Mouse (Mus musculus) heart, embryonic 15.5 days (tissue): ENCODE data around the gene Parl. TPM values are rescaled to one million over a fixed set of nuclear protein-coding genes. Genes with fewer than 3 reads are reported as not detected.
A peak's percentile ranks its signal among the peaks of the same experiment; 100 is the strongest.

Source experiments
- ATAC-seq: fragments of 200-750 bp; cut with Nextera tagmentation; replicated peaks from 2 replicates; pipeline ENCODE4 v1.8.0; 2017; ENCODE audit warnings: low read depth, moderate TSS enrichment; ENCODE audit not compliant: insufficient number of reproducible peaks, insufficient read depth, low FRiP score
- H3K27ac ChIP-seq: fragments of 300-500 bp; sonication (generic); 2 replicates; pipeline ENCODE4 v1.5.1; 2015; ENCODE audit warnings: mild to moderate bottlenecking, inconsistent platforms
- H3K27me3 ChIP-seq: fragments of 300-500 bp; sonication (generic); 2 replicates; pipeline ENCODE4 v1.6.1; 2015; ENCODE audit warnings: inconsistent platforms
- H3K36me3 ChIP-seq: fragments of 300-500 bp; sonication (generic); 2 replicates; pipeline ENCODE4 v1.6.1; 2015; ENCODE audit warnings: mild to moderate bottlenecking, inconsistent platforms
- H3K4me1 ChIP-seq: fragments of 300-500 bp; sonication (generic); replicated peaks from 2 replicates; pipeline ENCODE4 v1.6.1; 2015; ENCODE audit warnings: inconsistent platforms
- H3K4me2 ChIP-seq: fragments of 300-500 bp; sonication (generic); 2 replicates; pipeline ENCODE4 v1.6.1; 2015; ENCODE audit warnings: inconsistent platforms, mild to moderate bottlenecking, moderate library complexity
- H3K4me3 ChIP-seq: fragments of 300-500 bp; sonication (generic); 2 replicates; pipeline ENCODE4 v1.5.1; 2015; ENCODE audit warnings: mild to moderate bottlenecking, inconsistent platforms
- H3K9ac ChIP-seq: fragments of 300-500 bp; sonication (generic); 2 replicates; pipeline ENCODE4 v1.6.1; 2015; ENCODE audit warnings: mild to moderate bottlenecking, inconsistent platforms
- H3K9me3 ChIP-seq: fragments of 300-500 bp; sonication (generic); replicated peaks from 2 replicates; pipeline ENCODE4 v1.6.1; 2016; ENCODE audit warnings: inconsistent platforms
- WGBS: fragments of 180-500 bp; shearing (Covaris S2); methylation state at CpG from one replicate; pipeline ENCODE4 v1.1.7; 2015; ENCODE audit warnings: mixed read lengths; 5-methylcytosine and 5-hydroxymethylcytosine counted together
- polyA plus RNA-seq: library from polyadenylated mRNA; unstranded; fragments of >200 nt; fragmentation: Nextera tagmentation; extraction: Ambion mirVana; gene quantifications from 2 replicates; pipeline ENCODE4 v1.2.1, GENCODE M21; 2015

The Parl gene
- polyA plus RNA-seq = 63.5 and 64.1 TPM in 2 replicates

GRCm38 (mm10) chr16:20301770-20302649 is at the start of gene Parl:
TSS of gene Parl (minus strand) at chr16:20302387.
- peak within 1 kb of the TSS; percentile 65 for H3K4me2 ChIP-seq
- peak within 1 kb of the TSS; percentile 89 for H3K4me3 ChIP-seq
- H3K27me3 ChIP-seq = no peaks in the 10 kb centered on the region
- peaks cover 4% of the 10 kb centered on the region; the same call in 1 of the 2 replicates for H3K36me3 ChIP-seq
- peak; percentile 85 for ATAC-seq
- WGBS = 0% methylated on average over 52 of the region's 52 CpGs
- H3K9ac ChIP-seq = peak within 1 kb of the TSS; percentile 81
- H3K27ac ChIP-seq = peak within 1 kb of the TSS; percentile 80
- peaks cover 14% of the 10 kb centered on the region for H3K4me1 ChIP-seq
- no peaks in the 10 kb centered on the region for H3K9me3 ChIP-seq

DNA sequence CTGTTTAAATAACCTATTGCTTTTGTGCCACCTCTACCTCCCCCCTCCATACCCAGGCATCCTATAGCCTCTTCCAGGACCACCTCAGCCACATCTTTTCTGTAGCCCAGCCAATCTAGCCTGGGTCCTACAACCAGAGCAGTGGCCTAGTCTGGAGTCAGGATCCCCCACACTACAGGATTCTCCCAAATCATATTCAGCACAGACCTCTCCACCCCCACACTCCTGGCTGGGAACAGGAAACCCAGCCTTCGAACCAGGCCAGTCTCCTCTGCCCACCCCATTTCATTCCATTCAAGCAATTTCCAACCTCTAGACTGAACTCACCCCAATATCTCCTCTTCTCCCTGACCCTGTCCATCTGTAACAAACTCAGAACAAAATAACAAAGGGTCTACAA is 43.3 kb upstream of the Parl start:
- H3K27me3 ChIP-seq = no peaks in the 10 kb centered on the region
- no peak overlapping the region for H3K9ac ChIP-seq
- no peak overlapping the region for H3K4me3 ChIP-seq
- H3K4me1 ChIP-seq = no peaks in the 10 kb centered on the region
- WGBS = 61% methylated on average over 1 of the region's 1 CpGs
- ATAC-seq = no peak
- no peaks in the 10 kb centered on the region for H3K9me3 ChIP-seq
- H3K27ac ChIP-seq = no peak overlapping the region
- H3K4me2 ChIP-seq = no peak overlapping the region
- H3K36me3 ChIP-seq = peaks cover 52% of the 10 kb centered on the region

- ATAC-seq = no peak
- no peak overlapping the region for H3K9ac ChIP-seq
- no peaks in the 10 kb centered on the region for H3K4me1 ChIP-seq
- no peak overlapping the region for H3K27ac ChIP-seq
- H3K9me3 ChIP-seq = no peaks in the 10 kb centered on the region
- H3K4me2 ChIP-seq = no peak overlapping the region
- no peak overlapping the region for H3K4me3 ChIP-seq
- H3K36me3 ChIP-seq = peaks cover 64% of the 10 kb centered on the region
- no peaks in the 10 kb centered on the region for H3K27me3 ChIP-seq
- WGBS = 81% methylated on average over 3 of the region's 3 CpGs
Observed at GRCm38 (mm10) chr16:20338616-20339015, 36.4 kb upstream of the Parl start.

DNA sequence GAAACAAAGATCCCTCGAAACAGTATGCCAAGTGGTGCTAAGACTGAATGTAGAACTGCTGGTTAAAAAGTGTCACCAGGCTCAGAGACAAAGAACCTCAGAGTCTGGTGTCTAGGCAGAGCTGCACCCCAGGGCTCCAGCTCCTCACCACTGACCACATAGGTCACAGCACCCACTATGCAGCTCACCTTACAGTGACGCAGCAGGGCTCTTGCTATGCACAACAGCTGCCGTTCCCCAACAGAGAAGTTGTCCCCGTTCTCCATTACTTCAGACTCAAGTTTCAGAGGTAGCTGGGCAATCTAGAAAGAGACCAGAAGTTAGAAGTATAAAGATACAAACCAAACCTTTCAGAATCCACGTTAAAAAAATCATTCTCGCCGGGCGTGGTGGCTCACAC is 32.7 kb upstream of the Parl start:
- no peak overlapping the region for H3K4me2 ChIP-seq
- no peaks in the 10 kb centered on the region for H3K9me3 ChIP-seq
- no peak for ATAC-seq
- H3K4me3 ChIP-seq = no peak overlapping the region
- 92% methylated on average over 8 of the region's 8 CpGs for WGBS
- H3K27me3 ChIP-seq = no peaks in the 10 kb centered on the region
- no peak overlapping the region for H3K9ac ChIP-seq
- no peaks in the 10 kb centered on the region for H3K4me1 ChIP-seq
- H3K27ac ChIP-seq = no peak overlapping the region
- H3K36me3 ChIP-seq = peaks cover 61% of the 10 kb centered on the region

- ATAC-seq = no peak
- H3K4me3 ChIP-seq = no peak overlapping the region
- no peaks in the 10 kb centered on the region for H3K9me3 ChIP-seq
- H3K4me2 ChIP-seq = no peak overlapping the region
- H3K36me3 ChIP-seq = peaks cover 19% of the 10 kb centered on the region
- no peak overlapping the region for H3K9ac ChIP-seq
- H3K4me1 ChIP-seq = no peaks in the 10 kb centered on the region
- no peak overlapping the region for H3K27ac ChIP-seq
- no peaks in the 10 kb centered on the region for H3K27me3 ChIP-seq
- 80% methylated on average over 5 of the region's 5 CpGs for WGBS
Observed at GRCm38 (mm10) chr16:20328306-20328705, 26.1 kb upstream of the Parl start.

- no peaks in the 10 kb centered on the region for H3K36me3 ChIP-seq
- 0 out of 2 replicates have a peak within 1 kb of the TSS, but pooled peaks have one; percentile 31 for H3K27ac ChIP-seq
- ATAC-seq = no peak
- no peak within 1 kb of the TSS for H3K9ac ChIP-seq
- no peaks in the 10 kb centered on the region for H3K4me1 ChIP-seq
- no peak within 1 kb of the TSS for H3K4me3 ChIP-seq
- H3K27me3 ChIP-seq = no peaks in the 10 kb centered on the region
- no peaks in the 10 kb centered on the region for H3K9me3 ChIP-seq
- no peak within 1 kb of the TSS for H3K4me2 ChIP-seq
- 64% methylated on average over 5 of the region's 5 CpGs for WGBS
Observed at GRCm38 (mm10) chr16:20325286-20325685, 23.1 kb upstream of the Parl start, which contains the start of gene Cyp2ab1. TSS of gene Cyp2ab1 (minus strand) at chr16:20325404.

DNA sequence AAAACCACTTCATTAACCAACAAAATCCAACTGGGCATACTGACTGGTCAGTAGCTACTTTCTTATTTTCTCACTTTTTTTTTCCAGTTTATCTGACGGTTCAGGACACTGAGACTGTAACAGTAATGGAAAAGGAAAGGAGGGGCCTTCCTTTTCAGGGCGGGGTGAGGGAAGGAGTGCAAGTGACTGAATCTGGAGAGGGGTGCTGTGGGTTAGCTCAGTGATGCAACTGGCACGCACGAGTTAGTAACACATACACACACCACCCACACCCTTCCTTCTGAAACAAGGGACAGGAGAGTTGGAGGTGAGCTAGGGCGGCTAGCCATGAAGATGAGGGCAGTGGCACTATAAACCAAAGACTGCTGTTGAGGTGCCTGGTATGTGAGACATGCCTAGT is 21.7 kb upstream of the Parl start:
- ATAC-seq = peak; percentile 47; the same call in 1 of the 2 replicates
- Histone ChIP-seq H3K27ac (peak overlapping the region; percentile 31; the same call in 1 of the 2 replicates), H3K9me3 (no peaks in the 10 kb centered on the region), H3K4me1 (no peaks in the 10 kb centered on the region), H3K4me2 (no peak overlapping the region; the same call in 1 of the 2 replicates), H3K9ac (no peak overlapping the region), H3K36me3 (no peaks in the 10 kb centered on the region), H3K27me3 (no peaks in the 10 kb centered on the region), H3K4me3 (no peak overlapping the region)
- 63% methylated on average over 5 of the region's 5 CpGs for WGBS

- no peaks in the 10 kb centered on the region for H3K27me3 ChIP-seq
- H3K4me2 ChIP-seq = no peak overlapping the region
- no peak for ATAC-seq
- WGBS = 74% methylated on average over 4 of the region's 4 CpGs
- no peaks in the 10 kb centered on the region for H3K9me3 ChIP-seq
- no peaks in the 10 kb centered on the region for H3K4me1 ChIP-seq
- no peak overlapping the region for H3K4me3 ChIP-seq
- no peak overlapping the region for H3K9ac ChIP-seq
- H3K36me3 ChIP-seq = no peaks in the 10 kb centered on the region
- H3K27ac ChIP-seq = no peak overlapping the region
Observed at GRCm38 (mm10) chr16:20322274-20322673, 20.1 kb upstream of the Parl start.

DNA sequence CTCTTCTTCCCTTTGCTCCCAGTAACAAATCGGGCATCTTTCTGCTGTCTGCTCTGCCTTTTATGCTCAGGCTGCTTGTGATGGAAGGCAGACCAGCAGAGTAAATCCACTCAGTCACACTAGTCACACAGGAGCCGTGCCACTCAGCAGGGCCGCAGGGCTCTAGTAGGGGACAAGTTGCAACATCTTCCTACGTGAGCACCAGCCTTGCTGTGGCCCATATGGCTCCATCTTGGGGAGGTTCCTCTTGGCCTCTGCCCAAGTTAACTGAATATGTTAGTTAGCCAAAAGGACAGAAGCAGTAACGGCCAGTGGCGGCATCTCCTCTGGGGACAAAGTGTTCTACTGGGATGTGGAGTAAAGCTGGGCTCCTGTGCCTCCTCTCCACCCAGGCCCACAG is 14.6 kb upstream of the Parl start:
- Histone ChIP-seq H3K9ac (no peak overlapping the region), H3K27ac (no peak overlapping the region), H3K27me3 (no peaks in the 10 kb centered on the region), H3K4me2 (no peak overlapping the region), H3K4me1 (no peaks in the 10 kb centered on the region), H3K4me3 (no peak overlapping the region), H3K9me3 (no peaks in the 10 kb centered on the region), H3K36me3 (no peaks in the 10 kb centered on the region)
- 73% methylated on average over 6 of the region's 6 CpGs for WGBS
- ATAC-seq = no peak

DNA sequence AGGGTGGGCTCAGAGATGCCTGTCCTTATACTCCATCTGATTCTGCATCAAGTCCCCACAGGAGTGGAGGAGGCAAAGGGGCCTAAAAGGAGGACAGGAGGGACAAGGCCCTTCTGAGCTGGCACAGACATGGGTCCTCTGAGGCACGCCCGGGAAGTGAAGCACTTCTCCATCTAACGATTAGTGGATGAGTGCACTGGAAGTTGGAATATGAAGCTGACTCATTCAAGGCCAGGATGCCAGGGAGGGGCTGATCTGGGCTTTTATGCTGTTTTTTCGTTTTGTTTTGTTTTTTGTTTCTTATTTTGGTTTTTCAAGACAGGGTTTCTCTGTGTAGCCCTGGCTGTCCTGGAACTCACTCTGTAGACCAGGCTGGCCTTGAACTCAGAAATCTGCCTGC is 13.1 kb upstream of the Parl start:
- Histone ChIP-seq H3K36me3 (no peaks in the 10 kb centered on the region), H3K4me3 (no peak overlapping the region), H3K27ac (no peak overlapping the region), H3K4me1 (no peaks in the 10 kb centered on the region), H3K27me3 (no peaks in the 10 kb centered on the region), H3K9me3 (no peaks in the 10 kb centered on the region), H3K4me2 (no peak overlapping the region), H3K9ac (no peak overlapping the region)
- WGBS = 78% methylated on average over 4 of the region's 4 CpGs
- no peak for ATAC-seq

GRCm38 (mm10) chr16:20312272-20312671 is 10.1 kb upstream of the Parl start:
- no peaks in the 10 kb centered on the region for H3K9me3 ChIP-seq
- H3K36me3 ChIP-seq = no peaks in the 10 kb centered on the region
- no peak for ATAC-seq
- no peaks in the 10 kb centered on the region for H3K27me3 ChIP-seq
- H3K4me3 ChIP-seq = no peak overlapping the region
- WGBS = 51% methylated on average over 14 of the region's 14 CpGs
- H3K4me1 ChIP-seq = no peaks in the 10 kb centered on the region
- H3K27ac ChIP-seq = no peak overlapping the region
- H3K4me2 ChIP-seq = no peak overlapping the region
- H3K9ac ChIP-seq = no peak overlapping the region

DNA sequence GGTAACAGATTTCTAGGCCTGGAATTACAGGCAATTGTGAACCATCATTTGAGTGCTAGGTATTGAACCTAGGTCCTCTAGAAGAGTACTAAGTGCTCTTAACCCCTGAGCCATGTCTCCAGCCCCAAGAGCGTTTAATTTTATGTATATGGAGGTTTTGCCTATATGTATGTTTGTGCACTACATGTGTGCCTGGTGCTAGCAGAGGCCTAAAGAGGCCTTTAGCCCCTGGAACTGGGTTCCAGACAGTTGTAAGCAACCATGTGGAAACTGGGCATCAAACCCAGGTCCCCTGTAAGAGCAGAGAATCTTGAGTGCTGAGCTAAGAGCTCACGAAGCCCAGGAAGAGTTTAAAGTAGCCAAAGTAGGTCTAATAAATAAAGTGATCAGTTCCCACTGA is 2.1 kb downstream of the Parl start:
- Histone ChIP-seq H3K4me3 (no peak overlapping the region), H3K36me3 (peaks cover 14% of the 10 kb centered on the region; the same call in 1 of the 2 replicates), H3K4me1 (peaks cover 14% of the 10 kb centered on the region), H3K9me3 (no peaks in the 10 kb centered on the region), H3K27ac (no peak overlapping the region), H3K9ac (no peak overlapping the region), H3K27me3 (no peaks in the 10 kb centered on the region), H3K4me2 (no peak overlapping the region)
- no peak for ATAC-seq
- WGBS = 90% methylated on average over 2 of the region's 2 CpGs
